Mouse (Mus musculus) heart, adult 8-10 months (tissue): ENCODE measurements at regions not wholly inside any gene's neighbourhood (a gene's known extent, or its start where the extent isn't known, plus 50 kb on each side); places are given as distances from the start of the nearest gene placed in this dataset.

Experiments used
- DNase-seq: peaks from one replicate; pipeline ENCODE4 v3.0.0; 2022; ENCODE audit warnings: low spot score

- DNase-seq, result no peak
These were observed 146.9 kb upstream of the Gmnc start for GRCm38 (mm10) chr16:27138384-27138783.

GRCm38 (mm10) chr16:27138987-27139386, 147.5 kb upstream of the Gmnc start:
- DNase-seq, result peak; percentile 2

GRCm38 (mm10) chr16:27140037-27140436, 148.6 kb upstream of the Gmnc start:
- DNase-seq, result peak; percentile 41

- peak; percentile 4 for DNase-seq
These were observed 151.5 kb upstream of the Ostn start for GRCm38 (mm10) chr16:27155805-27156204.

GRCm38 (mm10) chr16:27195650-27196049, 111.6 kb upstream of the Ostn start:
- DNase-seq, result no peak
